Mouse (Mus musculus): ENCODE results near the gene Rdm1. TPM values are rescaled to one million over a fixed set of nuclear protein-coding genes. Genes with fewer than 3 reads are reported as not detected.
"Not testable (repeated sequence)": the region's sequence is repeated elsewhere in the genome, so short reads cannot be mapped to it uniquely, and the experiment has no call there.

Gene Rdm1
- polyA plus RNA-seq, 1 experiment from 2014 or later, result 24.8 TPM

DNA sequence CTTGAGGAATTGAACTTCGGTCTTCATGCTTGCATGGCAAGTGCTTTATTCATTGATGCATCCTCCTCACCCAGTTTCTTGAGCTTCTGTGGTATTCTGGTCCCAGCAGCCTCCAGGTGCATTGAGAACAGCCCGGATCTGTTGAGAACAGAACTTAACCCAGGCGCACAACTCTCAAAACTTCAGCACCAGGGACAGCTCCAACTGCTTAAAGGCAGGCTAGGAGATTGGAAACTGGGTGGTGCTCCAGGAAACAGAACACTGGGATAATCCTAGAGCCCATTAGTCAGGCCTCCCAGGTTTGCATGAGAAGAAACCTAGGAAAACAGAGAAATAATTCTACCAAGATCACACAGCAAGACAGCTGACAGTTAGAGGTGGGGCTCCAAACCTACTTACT is 24.5 kb upstream of the Rdm1 start:
- 10% methylated on average over 3 of the region's 3 CpGs for WGBS
- H3K27ac ChIP-seq, result no peak overlapping the region
- H3K9me3 ChIP-seq, result no peaks in the 10 kb centered on the region
- H3K27me3 ChIP-seq, result 0 out of 2 replicates have a peak, but pooled peaks cover 2% of the 10 kb centered on the region
- H3K4me1 ChIP-seq (replicated peaks), result no peaks in the 10 kb centered on the region; the same call in 1 of the 2 replicates
- no peak overlapping the region for H3K4me2 ChIP-seq (replicated peaks)
- no peaks in the 10 kb centered on the region for H3K36me3 ChIP-seq
- no peak for ATAC-seq
- no peak overlapping the region for H3K4me3 ChIP-seq (replicated peaks)
- no peak overlapping the region for H3K9ac ChIP-seq (replicated peaks)

DNA sequence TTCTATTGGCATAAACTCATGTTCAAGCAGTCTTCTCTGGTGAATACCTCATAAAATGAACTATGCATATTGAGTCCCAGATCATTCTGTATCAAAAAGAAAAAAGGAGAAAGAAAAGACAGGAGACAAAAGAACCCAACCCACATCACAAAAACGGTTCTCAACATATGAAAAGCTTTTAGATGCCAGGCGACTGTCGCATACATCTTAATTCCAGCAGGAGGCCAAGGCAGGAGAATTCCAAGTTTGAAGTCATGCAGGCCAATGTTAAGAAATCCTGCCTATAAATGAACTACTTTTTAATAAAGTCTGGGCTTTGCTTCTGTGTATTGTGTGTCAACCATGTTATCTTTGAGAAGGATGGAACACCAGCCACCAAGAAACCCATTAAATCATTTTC is 22.9 kb upstream of the Rdm1 start:
- H3K9me3 ChIP-seq, result no peaks in the 10 kb centered on the region
- H3K4me3 ChIP-seq (replicated peaks), result peak overlapping the region; percentile 43
- ATAC-seq, result no peak
- peak overlapping the region; percentile 58 for H3K4me2 ChIP-seq (replicated peaks)
- no peaks in the 10 kb centered on the region; the same call in 1 of the 2 replicates for H3K4me1 ChIP-seq (replicated peaks)
- H3K9ac ChIP-seq (replicated peaks), result 0 out of 2 replicates have a peak overlapping the region, but pooled peaks have one; percentile 59
- H3K36me3 ChIP-seq, result no peaks in the 10 kb centered on the region
- H3K27me3 ChIP-seq, result 0 out of 2 replicates have a peak, but pooled peaks cover 2% of the 10 kb centered on the region
- 0% methylated on average over 3 of the region's 3 CpGs for WGBS
- H3K27ac ChIP-seq, result peak overlapping the region; percentile 36; the same call in 1 of the 2 replicates

DNA sequence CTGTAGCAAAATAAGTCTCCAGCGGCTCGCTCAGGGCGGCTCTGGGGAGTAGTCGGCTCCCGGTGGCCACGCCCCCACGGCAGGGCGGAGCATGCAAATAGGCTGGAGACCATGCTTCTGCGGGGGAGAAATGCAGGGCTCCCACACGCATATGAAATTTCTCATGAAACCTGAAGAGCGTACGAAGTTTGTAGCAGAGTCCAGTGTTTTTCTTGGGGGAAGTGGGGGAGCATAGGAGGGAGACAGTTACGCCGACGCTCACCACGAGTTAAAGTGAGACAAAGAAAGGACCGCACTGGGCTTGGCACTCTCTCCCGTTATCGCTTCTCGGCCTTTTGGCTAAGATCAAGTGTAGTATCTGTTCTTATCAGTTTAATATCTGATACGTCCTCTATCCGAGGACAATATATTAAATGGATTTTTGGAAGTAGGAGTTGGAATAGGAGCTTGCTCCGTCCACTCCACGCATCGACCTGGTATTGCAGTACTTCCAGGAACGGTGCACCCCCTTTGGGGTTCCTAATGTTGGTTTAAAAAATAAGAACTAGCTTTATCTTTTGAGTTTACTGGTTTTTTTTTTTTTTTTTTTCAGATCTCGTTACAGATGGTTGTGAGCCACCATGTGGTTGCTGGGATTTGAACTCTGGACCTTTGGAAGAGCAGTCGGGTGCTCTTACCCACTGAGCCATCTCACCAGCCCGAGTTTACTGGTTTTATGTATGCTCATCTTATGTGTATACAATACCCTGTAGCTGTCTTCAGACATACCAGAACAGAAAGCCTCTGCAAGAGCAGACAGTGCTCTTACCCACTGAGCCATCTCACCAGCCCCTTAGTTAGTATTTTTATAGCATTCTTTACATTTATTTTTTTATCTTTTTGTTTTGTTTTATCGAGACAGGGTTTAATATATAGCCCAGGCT is 22.2 kb upstream of the Rdm1 start:
- Histone ChIP-seq H3K27ac (peak overlapping the region; percentile 36), H3K4me3 (replicated peaks) (peak overlapping the region; percentile 43), H3K4me2 (replicated peaks) (peak overlapping the region; percentile 58), H3K9ac (replicated peaks) (peak overlapping the region; percentile 59)
- peak; percentile 88 for ATAC-seq
- WGBS, result 2% methylated on average over 30 of the region's 30 CpGs
- not testable (repeated sequence) for H3K9me3 ChIP-seq; H3K4me1 ChIP-seq (replicated peaks); H3K36me3 ChIP-seq; H3K27me3 ChIP-seq

DNA sequence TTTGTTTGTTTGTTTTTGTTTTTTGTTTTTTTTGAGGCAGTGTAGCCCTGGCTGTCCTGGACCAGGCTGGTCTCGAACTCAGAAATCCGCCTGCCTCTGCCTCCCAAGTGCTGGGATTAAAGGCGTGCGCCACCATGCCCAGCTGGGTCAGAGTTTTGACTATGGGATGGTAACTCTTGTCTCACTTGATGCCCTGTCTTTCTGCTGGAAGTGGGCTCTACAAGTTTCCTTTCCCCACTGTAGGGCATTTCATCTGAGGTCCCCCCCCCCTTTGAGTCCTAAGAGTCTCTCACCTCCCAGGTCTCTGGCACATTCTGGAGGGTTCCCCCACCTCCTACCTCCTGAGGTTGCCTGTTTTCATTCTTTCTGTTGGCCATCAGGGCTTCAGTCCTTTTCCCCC is 19.9 kb upstream of the Rdm1 start:
- not testable (repeated sequence) for H3K36me3 ChIP-seq; H3K27ac ChIP-seq; H3K4me2 ChIP-seq (replicated peaks); H3K4me3 ChIP-seq (replicated peaks); ATAC-seq; H3K27me3 ChIP-seq; H3K9ac ChIP-seq (replicated peaks); H3K4me1 ChIP-seq (replicated peaks); H3K9me3 ChIP-seq
- WGBS, result 88% methylated on average over 4 of the region's 4 CpGs

DNA sequence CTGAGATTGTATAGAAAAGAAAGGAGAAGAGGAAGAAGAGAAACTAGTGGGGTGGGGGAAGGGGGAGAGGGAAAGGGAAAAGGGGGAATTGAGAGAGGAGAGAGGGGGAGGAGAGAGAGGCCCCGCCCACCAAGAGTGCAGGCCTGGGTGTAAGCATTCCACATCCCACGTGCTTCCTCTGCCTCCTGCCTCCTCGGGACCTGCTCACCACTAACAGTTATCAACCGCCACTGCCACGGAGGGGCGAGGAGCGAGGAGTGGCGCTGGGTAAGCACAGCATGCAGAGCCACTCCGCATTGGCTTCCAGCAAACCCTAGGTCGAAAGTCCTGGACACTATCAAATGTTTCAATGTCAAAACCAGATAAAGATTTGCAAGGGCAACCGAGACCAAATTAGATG is 16.6 kb upstream of the Rdm1 start:
- WGBS, result 48% methylated on average over 11 of the region's 11 CpGs
- H3K36me3 ChIP-seq, result no peaks in the 10 kb centered on the region
- H3K27ac ChIP-seq, result no peak overlapping the region
- H3K9ac ChIP-seq (replicated peaks), result no peak overlapping the region
- H3K9me3 ChIP-seq, result no peaks in the 10 kb centered on the region
- no peak overlapping the region for H3K4me3 ChIP-seq (replicated peaks)
- peaks cover 12% of the 10 kb centered on the region for H3K4me1 ChIP-seq (replicated peaks)
- no peak for ATAC-seq
- H3K27me3 ChIP-seq, result no peaks in the 10 kb centered on the region
- H3K4me2 ChIP-seq (replicated peaks), result no peak overlapping the region

DNA sequence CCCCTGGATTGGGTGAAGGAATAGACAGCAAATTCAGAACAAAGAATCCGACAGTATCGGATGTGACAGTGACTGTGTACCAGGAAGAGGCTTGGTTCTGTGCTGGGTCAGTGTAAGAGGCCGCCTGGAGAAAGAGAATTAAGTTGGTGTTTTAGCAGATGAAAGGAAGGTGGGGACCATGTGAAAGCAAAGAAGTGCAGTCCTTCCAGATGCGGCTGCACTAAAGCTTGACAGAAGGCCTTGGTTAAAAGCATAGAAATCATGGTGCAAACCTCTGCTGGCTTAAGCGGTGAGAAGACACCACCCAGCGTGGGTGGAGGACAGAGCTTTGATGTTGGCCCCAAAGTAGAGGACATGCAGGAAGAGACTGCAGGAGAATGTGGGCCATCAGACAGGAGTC is 13.4 kb upstream of the Rdm1 start:
- Histone ChIP-seq H3K27ac (no peak overlapping the region), H3K4me3 (replicated peaks) (no peak overlapping the region), H3K4me1 (replicated peaks) (peaks cover 33% of the 10 kb centered on the region), H3K36me3 (no peaks in the 10 kb centered on the region), H3K9ac (replicated peaks) (no peak overlapping the region), H3K9me3 (no peaks in the 10 kb centered on the region), H3K4me2 (replicated peaks) (no peak overlapping the region), H3K27me3 (no peaks in the 10 kb centered on the region)
- WGBS, result 72% methylated on average over 6 of the region's 6 CpGs
- ATAC-seq, result no peak

DNA sequence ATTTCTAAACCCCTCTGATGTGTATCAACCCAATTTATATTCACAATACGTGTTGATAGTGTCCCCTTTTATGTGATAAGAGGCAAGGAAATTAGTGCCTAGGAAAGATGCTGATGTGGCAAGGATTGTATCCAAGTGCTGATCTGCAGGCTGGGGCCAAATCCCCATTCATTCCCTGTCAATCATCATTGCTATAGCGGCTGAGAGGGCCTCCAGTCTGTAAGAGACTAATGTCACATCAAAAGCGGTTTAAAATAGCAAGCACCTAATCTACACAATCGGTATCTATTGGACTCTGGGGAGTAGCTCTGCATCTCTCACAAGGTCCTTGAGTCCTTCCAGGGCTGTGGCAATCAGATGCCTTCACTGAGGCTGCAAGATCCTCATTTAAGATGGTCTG is 12.9 kb upstream of the Rdm1 start:
- peaks cover 35% of the 10 kb centered on the region for H3K4me1 ChIP-seq (replicated peaks)
- 32% methylated on average over 4 of the region's 4 CpGs for WGBS
- H3K27ac ChIP-seq, result no peak overlapping the region
- H3K9ac ChIP-seq (replicated peaks), result 0 out of 2 replicates have a peak overlapping the region, but pooled peaks have one; percentile 14
- H3K27me3 ChIP-seq, result no peaks in the 10 kb centered on the region
- no peak overlapping the region for H3K4me2 ChIP-seq (replicated peaks)
- no peaks in the 10 kb centered on the region for H3K9me3 ChIP-seq
- H3K4me3 ChIP-seq (replicated peaks), result no peak overlapping the region
- no peaks in the 10 kb centered on the region for H3K36me3 ChIP-seq
- no peak for ATAC-seq

DNA sequence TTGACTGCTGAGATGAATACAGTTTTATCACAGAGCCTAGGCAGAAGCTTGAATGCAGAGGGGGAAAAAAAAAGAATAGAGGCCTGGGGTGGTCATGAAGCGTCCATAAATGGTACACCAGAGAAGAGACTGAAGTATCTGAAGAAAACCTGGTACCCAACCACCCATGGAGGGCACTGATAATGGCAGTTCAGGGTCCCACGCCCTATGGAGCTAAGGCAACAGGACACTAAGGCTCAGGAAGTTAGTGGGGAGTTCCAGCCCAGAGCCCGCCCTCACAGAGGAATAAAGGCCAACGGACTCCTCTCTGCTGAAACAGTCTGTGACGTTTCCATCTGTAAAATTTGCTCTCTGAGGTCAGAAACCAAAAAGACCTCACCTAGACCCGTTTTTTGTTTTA is 11.6 kb upstream of the Rdm1 start:
- H3K4me2 ChIP-seq (replicated peaks), result no peak overlapping the region
- WGBS, result 88% methylated on average over 6 of the region's 6 CpGs
- no peaks in the 10 kb centered on the region for H3K36me3 ChIP-seq
- ATAC-seq, result no peak
- no peaks in the 10 kb centered on the region for H3K9me3 ChIP-seq
- H3K4me1 ChIP-seq (replicated peaks), result peaks cover 35% of the 10 kb centered on the region
- H3K27ac ChIP-seq, result no peak overlapping the region
- H3K4me3 ChIP-seq (replicated peaks), result no peak overlapping the region
- no peaks in the 10 kb centered on the region for H3K27me3 ChIP-seq
- no peak overlapping the region for H3K9ac ChIP-seq (replicated peaks)

DNA sequence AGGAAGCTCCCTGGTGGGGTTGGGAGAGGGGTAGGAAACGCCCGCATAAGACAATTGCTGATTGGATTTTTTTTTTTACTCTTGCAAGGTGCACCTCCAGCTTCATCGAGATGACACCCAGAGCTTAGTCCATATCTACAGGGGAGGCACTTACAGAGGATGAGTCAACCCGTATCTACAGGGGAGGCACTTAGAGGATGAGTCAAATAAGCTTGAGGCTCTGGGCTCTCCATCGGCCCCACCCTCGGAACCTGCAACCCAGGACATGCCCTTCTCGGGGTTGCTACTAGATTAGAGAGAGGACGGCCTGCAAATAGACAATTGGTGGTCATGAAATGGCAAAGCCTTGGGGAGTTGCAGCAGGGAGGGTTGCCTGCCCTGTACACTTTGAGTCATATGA is 10.9 kb upstream of the Rdm1 start:
- Histone ChIP-seq H3K9me3 (no peaks in the 10 kb centered on the region), H3K4me1 (replicated peaks) (peaks cover 35% of the 10 kb centered on the region), H3K27me3 (no peaks in the 10 kb centered on the region), H3K9ac (replicated peaks) (no peak overlapping the region), H3K36me3 (no peaks in the 10 kb centered on the region), H3K27ac (no peak overlapping the region), H3K4me3 (replicated peaks) (no peak overlapping the region), H3K4me2 (replicated peaks) (no peak overlapping the region)
- ATAC-seq, result no peak
- 91% methylated on average over 8 of the region's 8 CpGs for WGBS

DNA sequence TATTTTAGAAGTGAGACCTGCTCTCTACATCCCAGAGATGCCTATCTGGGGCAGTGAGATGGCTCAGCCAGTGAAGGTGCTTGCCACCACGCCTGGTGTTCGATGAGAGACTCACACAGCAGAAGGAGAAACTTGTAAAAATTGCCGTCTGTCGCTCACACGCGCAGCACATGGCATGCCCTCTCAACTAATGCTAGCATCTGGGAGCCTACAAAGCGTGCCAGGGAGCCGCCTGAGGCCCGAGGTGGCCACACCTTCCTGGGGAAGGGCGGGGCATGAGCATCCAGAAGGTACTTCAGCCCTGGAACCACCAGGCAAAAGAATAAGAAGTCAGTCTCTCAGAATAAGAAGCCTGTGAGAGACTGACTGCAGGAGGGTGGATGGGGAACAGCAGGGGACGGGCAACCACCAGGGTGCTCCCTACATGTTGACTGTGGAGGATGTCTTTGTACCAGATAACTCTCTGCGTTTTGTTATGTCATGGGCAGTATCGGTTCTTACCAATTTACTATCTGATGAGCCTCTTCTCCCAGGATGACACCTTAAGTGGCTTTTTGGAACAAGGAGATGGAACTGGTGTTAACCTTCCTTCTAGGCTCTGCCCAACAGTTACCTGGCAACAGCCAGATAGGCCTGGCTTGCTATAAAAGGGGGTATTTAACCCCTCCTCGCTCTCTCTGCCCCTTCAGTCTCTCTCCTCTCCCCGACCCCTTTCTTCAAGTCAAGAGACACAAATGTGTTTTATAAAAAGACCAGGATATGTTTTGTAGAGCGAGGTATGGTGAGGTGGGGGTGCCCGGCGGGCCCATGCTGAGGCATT is 9.8 kb upstream of the Rdm1 start:
- ATAC-seq, result peak; percentile 57
- peak overlapping the region; percentile 37 for H3K27ac ChIP-seq
- 15% methylated on average over 18 of the region's 18 CpGs for WGBS

DNA sequence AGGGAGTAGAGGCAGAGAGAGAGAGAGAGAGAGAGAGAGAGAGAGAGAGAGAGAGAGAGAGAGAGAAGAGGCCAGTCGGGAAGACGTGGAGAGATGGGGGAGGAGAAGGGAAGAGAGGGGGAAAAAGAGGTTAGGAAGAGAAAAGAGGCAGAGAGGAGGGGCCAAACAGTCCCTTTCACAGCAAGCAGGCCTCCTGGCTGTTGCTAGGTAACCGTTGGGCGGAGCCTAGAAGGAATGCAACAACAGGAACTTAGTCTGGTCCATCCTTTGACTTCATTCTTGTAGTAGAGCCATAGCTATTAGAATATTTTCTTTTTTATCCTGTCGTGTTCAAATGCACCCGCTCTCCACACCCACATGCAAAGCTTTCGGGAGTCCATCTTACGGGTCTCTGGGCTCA is 9.1 kb upstream of the Rdm1 start:
- Histone ChIP-seq H3K27me3 (no peaks in the 10 kb centered on the region), H3K9me3 (no peaks in the 10 kb centered on the region), H3K27ac (peak overlapping the region; percentile 37), H3K4me3 (replicated peaks) (no peak overlapping the region), H3K36me3 (no peaks in the 10 kb centered on the region), H3K4me1 (replicated peaks) (peaks cover 35% of the 10 kb centered on the region), H3K4me2 (replicated peaks) (peak overlapping the region; percentile 47), H3K9ac (replicated peaks) (0 out of 2 replicates have a peak overlapping the region, but pooled peaks have one; percentile 42)
- WGBS, result 4% methylated on average over 6 of the region's 8 CpGs
- peak; percentile 55; the same call in 1 of the 2 replicates for ATAC-seq

More for the DNA sequence above, 9.8 kb upstream of the Rdm1 start:
- Histone ChIP-seq H3K4me2 (replicated peaks) (peak overlapping the region; percentile 47), H3K4me3 (replicated peaks) (no peak overlapping the region), H3K36me3 (no peaks in the 10 kb centered on the region), H3K9ac (replicated peaks) (peak overlapping the region; percentile 42; the same call in 1 of the 2 replicates), H3K4me1 (replicated peaks) (peaks cover 35% of the 10 kb centered on the region), H3K9me3 (no peaks in the 10 kb centered on the region), H3K27me3 (no peaks in the 10 kb centered on the region)

DNA sequence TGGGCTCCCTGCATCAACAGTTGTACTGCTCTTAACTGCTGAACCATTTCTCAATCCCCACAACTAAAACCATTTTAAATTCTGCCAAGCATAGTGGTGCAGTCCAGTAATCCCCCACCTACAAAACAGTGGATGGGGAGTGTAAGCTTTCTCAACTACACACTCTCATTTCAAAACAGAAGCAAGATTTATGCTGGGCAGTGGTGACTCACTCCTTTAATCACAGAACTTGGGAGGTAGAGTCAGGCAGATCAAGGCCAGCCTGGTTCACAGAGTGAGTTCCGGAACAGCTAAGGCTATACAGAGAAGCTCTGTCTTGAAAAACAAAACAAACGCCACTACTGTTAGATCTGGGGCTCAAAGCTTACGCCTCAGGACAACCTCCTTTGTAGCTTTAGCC is 8.4 kb upstream of the Rdm1 start:
- 75% methylated on average over 3 of the region's 3 CpGs for WGBS
- ATAC-seq, result no peak
- no peak overlapping the region for H3K27ac ChIP-seq

More for the DNA sequence above, 8.4 kb upstream of the Rdm1 start:
- H3K4me2 ChIP-seq (replicated peaks), result no peak overlapping the region
- H3K27me3 ChIP-seq, result no peaks in the 10 kb centered on the region
- peaks cover 32% of the 10 kb centered on the region for H3K4me1 ChIP-seq (replicated peaks)
- H3K36me3 ChIP-seq, result no peaks in the 10 kb centered on the region
- H3K4me3 ChIP-seq (replicated peaks), result no peak overlapping the region
- no peaks in the 10 kb centered on the region for H3K9me3 ChIP-seq
- no peak overlapping the region for H3K9ac ChIP-seq (replicated peaks)

Data from midbrain, embryonic 13.5 days (tissue).